Mouse (Mus musculus) lung, adult 2 months (tissue): ENCODE data around the gene Ryr2.

Experiments used
- CTCF ChIP-seq: fragments of 200-500 bp; IDR thresholded peaks from 2 replicates; pipeline ENCODE4 v1.5.1; 2011; ENCODE audit warnings: mild to moderate bottlenecking, low read length, control low read depth; ENCODE audit not compliant: insufficient read depth
- POLR2A ChIP-seq: fragments of 200-500 bp; IDR thresholded peaks from 2 replicates; pipeline ENCODE4 v1.6.1; 2011; ENCODE audit warnings: low read depth, mild to moderate bottlenecking, control low read depth, low read length, borderline replicate concordance; ENCODE audit errors: extremely low read depth

GRCm38 (mm10) chr13:12038676-12039075 is 68.1 kb downstream of the Ryr2 start:
- TF ChIP-seq POLR2A (no peak), CTCF (no peak)
